Mouse (Mus musculus) heart, adult 11 months (tissue): ENCODE measurements around the gene Cyb5rl.

Experiments used
- DNase-seq: peaks from one replicate; pipeline ENCODE4 v3.0.0; 2022

Cyb5rl gene

DNA sequence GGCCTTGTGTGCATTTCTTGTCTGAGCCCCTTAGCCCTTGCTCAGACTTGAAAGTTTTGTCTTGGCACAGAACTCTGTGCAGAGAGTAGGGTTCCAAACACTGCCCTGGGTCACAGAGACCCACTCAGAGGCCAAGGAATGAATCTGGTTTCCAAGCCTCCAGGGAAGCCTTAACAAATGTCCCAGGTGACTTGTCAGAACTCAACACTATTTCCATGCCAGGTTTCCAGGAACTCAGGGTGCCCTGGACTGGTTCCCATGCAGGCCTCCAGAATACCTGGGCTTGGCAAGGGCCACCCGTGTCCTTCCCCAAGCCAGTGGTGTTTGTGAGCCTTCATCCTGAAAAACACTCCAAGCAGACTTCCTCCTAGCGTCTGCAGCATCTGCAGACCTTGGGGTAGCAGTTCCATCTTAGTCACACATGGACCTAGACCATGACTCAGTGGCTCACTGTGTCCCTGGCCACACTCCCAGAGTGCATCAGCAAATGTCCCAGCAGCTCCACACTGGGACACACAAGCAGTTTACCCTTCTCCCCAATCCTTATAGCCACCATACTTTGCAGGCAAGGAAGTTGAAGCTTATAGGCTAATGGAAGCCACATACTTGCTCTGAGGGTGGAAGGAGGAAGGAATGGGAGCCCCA, 51.1 kb downstream of the Cyb5rl start:
- no peak for DNase-seq

GRCm38 (mm10) chr4:107119056-107119455, 52.3 kb downstream of the Cyb5rl start:
- no peak for DNase-seq

- DNase-seq, result no peak
These were observed 53.9 kb downstream of the Cyb5rl start for GRCm38 (mm10) chr4:107120676-107121075.

DNA sequence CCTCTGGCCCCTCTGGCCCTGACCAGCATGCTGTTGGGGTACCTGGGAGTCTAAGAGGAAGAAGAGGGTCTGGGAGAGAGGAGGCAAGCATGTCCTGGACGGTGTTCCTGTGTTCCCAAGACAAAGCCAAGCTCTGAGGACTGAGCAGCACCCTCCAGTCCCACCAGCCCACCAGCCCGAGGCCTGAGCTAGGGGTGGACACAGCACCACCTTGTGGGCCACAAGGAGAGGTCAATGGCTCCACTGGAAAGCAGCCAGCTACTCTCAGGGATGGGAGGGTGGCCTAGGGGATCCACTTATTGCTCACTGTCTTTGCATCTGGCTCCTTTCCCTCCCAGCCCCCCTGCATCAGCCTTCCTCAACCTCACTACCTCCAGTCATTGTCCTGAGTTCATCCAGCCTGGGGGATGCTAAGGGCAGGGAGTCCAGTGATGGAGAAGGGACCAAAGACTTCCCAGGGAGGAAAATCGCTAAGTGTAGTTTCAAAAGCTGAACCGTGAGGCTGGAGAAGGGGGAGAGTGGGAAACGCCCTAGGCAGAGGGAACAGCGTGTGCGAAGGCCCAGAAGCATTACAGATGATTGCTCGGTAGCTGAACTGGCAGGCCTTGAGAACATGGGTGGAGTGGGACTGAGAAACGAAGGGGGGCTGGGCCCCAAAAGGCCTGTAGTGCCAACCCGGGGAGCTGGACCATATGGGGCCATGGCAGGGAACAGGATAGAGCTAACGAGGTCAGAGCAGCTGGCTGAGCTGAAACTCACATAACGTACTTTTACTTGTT, 54.6 kb downstream of the Cyb5rl start:
- DNase-seq, result peak; percentile 94

GRCm38 (mm10) chr4:107124376-107124775, 57.6 kb downstream of the Cyb5rl start:
- no peak for DNase-seq

DNA sequence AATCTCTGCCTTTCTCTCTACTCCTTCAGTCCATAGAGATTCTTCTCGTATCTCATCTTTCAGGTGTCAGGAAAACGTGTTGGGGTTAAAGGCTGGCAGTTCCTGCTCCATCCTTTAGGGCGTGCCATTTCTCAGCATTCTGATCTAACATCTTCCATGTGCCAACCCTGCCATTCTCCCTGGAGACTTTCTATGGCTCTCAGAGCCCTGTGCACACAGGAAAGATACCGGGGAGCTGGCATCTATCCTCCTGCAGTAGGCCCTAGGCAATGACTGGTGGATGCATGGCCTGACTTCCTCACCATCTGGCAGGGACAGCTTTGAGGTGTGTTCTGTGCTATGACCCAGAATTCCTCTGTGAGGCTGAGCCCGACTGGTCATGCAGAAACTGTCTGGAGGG, 58.3 kb downstream of the Cyb5rl start:
- no peak for DNase-seq

DNA sequence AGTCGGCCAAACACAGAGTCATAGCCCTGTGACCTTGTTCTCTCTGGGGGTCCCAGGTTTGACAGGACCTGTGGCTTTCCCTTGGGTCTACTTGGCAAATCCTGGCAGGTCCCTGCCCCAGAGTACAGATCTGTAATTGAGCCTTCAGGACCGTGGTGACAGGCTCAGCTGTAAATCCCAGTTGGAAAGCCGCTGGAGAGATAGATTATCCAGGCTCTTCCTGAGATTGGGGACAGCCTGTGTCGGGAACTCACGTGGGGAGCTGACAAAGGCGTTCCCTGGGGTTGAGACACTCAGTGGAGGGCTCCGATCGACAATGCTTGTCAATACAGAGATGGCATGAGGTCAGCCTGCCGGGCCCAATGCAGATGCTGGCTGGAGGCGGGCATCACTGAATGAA, 59.6 kb downstream of the Cyb5rl start:
- no peak for DNase-seq

DNA sequence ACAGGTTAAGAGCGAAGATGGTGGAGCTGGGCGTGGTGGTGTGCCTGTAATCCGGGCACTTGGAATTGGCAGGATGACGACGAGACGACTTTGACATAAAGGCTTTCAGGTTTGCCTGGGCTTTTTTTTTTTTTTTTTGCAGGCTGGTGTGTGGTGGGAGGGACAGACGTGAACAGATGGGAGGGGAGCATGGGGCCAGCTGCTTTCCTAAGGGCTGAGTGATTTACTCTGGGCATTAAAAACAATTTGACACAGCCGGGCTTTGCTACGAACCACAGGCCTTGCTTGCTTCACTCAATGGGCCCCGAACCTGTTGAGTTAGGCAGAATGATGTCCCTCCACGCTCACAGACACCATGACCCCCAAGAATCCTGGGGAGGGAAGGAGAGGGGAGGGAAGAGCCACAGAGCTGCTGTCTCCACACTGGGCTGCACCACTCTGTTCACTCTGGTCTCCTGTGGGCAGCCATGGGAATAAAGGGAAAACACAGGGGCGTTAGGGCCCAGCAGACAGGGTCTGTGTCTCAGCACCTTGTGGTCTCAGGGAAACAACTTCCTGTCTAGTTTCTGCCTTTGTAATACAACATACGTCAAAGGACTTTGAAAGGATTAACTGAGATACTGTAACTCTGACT, 60.2 kb downstream of the Cyb5rl start:
- DNase-seq, result no peak

- no peak for DNase-seq
These were observed 61.3 kb downstream of the Cyb5rl start for GRCm38 (mm10) chr4:107127901-107128669.

GRCm38 (mm10) chr4:107129373-107129772, 62.6 kb downstream of the Cyb5rl start:
- no peak for DNase-seq

GRCm38 (mm10) chr4:107130534-107130933, 63.7 kb downstream of the Cyb5rl start:
- DNase-seq, result peak; percentile 94

GRCm38 (mm10) chr4:107134891-107135290, 68.1 kb downstream of the Cyb5rl start:
- DNase-seq, result no peak

DNA sequence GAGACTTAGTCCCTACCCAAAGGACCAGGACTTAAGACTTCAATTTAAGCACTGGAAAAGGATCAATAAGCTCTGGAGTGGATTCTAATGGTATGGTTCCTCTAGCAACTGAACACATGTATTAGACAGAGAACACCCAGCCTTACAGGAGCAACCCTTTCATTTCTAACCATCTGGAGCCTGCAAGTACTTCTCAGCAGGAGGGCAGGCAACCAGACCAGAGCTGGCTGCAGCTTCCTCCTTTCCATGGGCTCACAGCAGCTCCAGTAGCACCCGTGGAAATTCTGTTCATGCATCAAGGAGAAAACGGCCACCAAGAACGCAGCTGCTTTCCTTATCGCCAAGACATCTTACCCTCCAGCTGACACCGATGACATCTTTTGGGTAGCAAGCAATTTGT, 68.9 kb downstream of the Cyb5rl start:
- no peak for DNase-seq

GRCm38 (mm10) chr4:107136531-107136930, 69.7 kb downstream of the Cyb5rl start:
- DNase-seq, result no peak
